Mouse (Mus musculus) hindbrain, embryonic 13.5 days (tissue): ENCODE data around the gene Cpz. TPM values are rescaled to one million over a fixed set of nuclear protein-coding genes. Genes with fewer than 3 reads are reported as not detected.

Source experiments
- ATAC-seq: fragments of 200-750 bp; cut with Nextera tagmentation; 2 replicates; pipeline ENCODE4 v1.8.0; 2017; ENCODE audit warnings: moderate TSS enrichment; ENCODE audit not compliant: low FRiP score
- H3K27ac ChIP-seq: fragments of 300-500 bp; sonication (generic); 2 replicates; pipeline ENCODE4 v1.5.1; 2015; ENCODE audit warnings: inconsistent platforms, mild to moderate bottlenecking, moderate library complexity
- H3K27me3 ChIP-seq: fragments of 300-500 bp; sonication (generic); 2 replicates; pipeline ENCODE4 v1.6.1; 2015; ENCODE audit warnings: mild to moderate bottlenecking, inconsistent platforms
- H3K36me3 ChIP-seq: fragments of 300-500 bp; sonication (generic); 2 replicates; pipeline ENCODE4 v1.6.1; 2015; ENCODE audit warnings: mild to moderate bottlenecking, inconsistent platforms
- H3K4me1 ChIP-seq: fragments of 300-500 bp; sonication (generic); replicated peaks from 2 replicates; pipeline ENCODE4 v1.6.1; 2015; ENCODE audit warnings: inconsistent platforms
- H3K4me2 ChIP-seq: fragments of 300-500 bp; sonication (generic); 2 replicates; pipeline ENCODE4 v1.6.1; 2015; ENCODE audit warnings: inconsistent platforms, mild to moderate bottlenecking, moderate library complexity
- H3K4me3 ChIP-seq: fragments of 300-500 bp; sonication (generic); 2 replicates; pipeline ENCODE4 v1.5.1; 2015; ENCODE audit warnings: mild to moderate bottlenecking, inconsistent platforms
- H3K9ac ChIP-seq: fragments of 300-500 bp; sonication (generic); 2 replicates; pipeline ENCODE4 v1.6.1; 2015; ENCODE audit warnings: mild to moderate bottlenecking, inconsistent platforms
- H3K9me3 ChIP-seq: fragments of 300-500 bp; sonication (generic); 2 replicates; pipeline ENCODE4 v1.6.1; 2016; ENCODE audit warnings: inconsistent platforms
- WGBS: fragments of 180-500 bp; shearing (Covaris S2); methylation state at CpG from one replicate; pipeline ENCODE4 v1.1.7; 2015; 5-methylcytosine and 5-hydroxymethylcytosine counted together
- polyA plus RNA-seq: library from polyadenylated mRNA; unstranded; fragments of >200 nt; fragmentation: Nextera tagmentation; extraction: Ambion mirVana; gene quantifications from 2 replicates; pipeline ENCODE4 v1.2.1, GENCODE M21; 2015

Cpz gene
- 1.1 and 2.3 TPM in 2 replicates for polyA plus RNA-seq

DNA sequence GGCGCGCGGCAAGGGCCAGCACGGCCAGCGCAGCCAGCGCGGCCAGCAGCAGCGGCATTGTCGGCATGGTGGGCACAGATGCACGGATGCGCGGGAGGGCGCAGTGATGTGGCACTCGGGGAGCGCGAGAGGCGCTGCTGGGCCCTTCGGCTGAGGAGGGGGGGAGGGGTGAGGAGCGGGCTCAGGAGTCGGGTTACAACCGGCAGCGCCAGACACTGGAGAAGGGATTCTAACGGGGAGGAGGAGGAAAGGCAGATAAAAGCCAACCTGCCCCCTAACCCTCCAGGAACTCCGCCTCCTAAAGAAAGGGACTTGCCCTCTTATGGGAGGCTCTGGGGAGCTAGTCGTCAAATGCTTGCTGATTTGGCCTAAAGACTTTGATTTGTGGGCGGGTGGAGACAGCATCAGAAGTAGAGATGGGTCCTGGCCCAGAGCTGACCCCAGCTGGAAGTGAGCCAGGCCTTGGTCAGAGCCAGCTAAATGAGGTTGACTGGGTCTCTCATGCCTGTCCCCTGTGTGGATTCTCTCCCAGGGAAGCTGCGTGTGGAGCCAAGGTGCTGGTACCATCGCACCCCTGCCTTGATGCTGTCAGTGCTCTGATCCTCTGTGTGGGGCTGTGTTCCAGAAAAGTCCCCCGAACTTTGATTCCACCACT, at the start of gene Cpz:
TSS of gene Cpz (minus strand) at position 230 of the 655 bp plus-strand sequence.
- peaks cover 57% of the 10 kb centered on the region for H3K27me3 ChIP-seq
- peak; percentile 57 for ATAC-seq
- no peak within 1 kb of the TSS for H3K27ac ChIP-seq
- peak within 1 kb of the TSS; percentile 66 for H3K9ac ChIP-seq
- peaks cover 14% of the 10 kb centered on the region for H3K4me1 ChIP-seq
- 3% methylated on average over 28 of the region's 29 CpGs for WGBS
- peak within 1 kb of the TSS; percentile 57 for H3K4me2 ChIP-seq
- no peaks in the 10 kb centered on the region for H3K9me3 ChIP-seq
- H3K36me3 ChIP-seq = no peaks in the 10 kb centered on the region
- H3K4me3 ChIP-seq = peak within 1 kb of the TSS; percentile 27

DNA sequence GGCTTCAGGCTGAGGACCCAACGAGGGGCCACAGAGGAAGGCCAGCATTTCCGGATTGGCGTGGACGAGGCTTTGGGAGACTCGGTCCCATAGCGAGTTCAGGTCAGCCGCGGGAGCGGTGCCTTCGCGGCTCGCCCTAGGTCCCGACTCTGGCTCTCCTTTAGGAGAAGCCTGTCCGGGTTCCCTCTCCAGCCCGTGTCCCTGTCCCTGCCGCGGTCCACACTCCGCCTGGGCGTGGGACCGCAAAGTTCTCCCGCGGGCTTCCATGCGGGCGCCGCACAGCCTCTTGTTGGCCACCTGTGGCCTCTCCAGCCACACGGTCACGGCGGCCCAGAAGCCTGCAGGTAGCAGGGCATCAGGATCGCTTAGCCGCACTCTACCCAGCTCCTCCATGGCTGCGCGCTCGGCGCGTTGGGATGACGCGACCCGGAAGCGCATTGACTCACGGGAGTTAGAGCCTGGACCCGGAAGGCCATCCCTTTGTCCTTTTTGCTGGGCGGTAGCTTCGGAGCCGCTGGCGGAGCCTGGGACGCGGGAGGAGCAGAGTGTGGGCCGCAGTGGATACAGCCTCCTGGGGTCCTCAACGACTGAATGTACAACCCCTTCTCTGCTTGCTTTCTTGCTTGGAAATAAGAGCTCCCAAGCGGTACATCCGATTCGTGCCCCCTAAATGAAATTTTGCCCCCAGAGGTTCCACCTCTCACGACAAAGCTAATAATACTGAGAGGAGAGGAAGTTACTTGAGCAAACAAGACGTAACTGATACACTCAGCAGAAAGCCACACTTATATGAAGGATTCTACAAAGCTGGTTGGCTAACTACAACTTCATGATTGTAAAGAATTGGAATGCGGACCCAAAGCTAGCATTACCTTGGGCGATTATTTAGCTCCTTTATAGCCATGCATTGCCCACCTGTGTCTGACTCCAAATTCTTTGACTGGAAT, 49.4 kb upstream of the Cpz start, which contains the start of gene Trmt44:
TSS of gene Trmt44 (minus strand) at position 418 of the 947 bp plus-strand sequence.
- peak; percentile 95 for ATAC-seq
- H3K9ac ChIP-seq = peak within 1 kb of the TSS; percentile 87
- WGBS = 4% methylated on average over 56 of the region's 56 CpGs
- peaks cover 12% of the 10 kb centered on the region for H3K4me1 ChIP-seq
- peaks cover 38% of the 10 kb centered on the region for H3K36me3 ChIP-seq
- no peaks in the 10 kb centered on the region for H3K9me3 ChIP-seq
- peak within 1 kb of the TSS; percentile 96 for H3K4me3 ChIP-seq
- H3K27me3 ChIP-seq = peaks cover 15% of the 10 kb centered on the region
- H3K4me2 ChIP-seq = peak within 1 kb of the TSS; percentile 98
- peak within 1 kb of the TSS; percentile 92 for H3K27ac ChIP-seq

GRCm38 (mm10) chr5:35571546-35571945, 46.0 kb upstream of the Cpz start:
- Histone ChIP-seq H3K4me1 (peaks cover 12% of the 10 kb centered on the region), H3K36me3 (peaks cover 71% of the 10 kb centered on the region), H3K27ac (no peak overlapping the region), H3K4me3 (no peak overlapping the region), H3K27me3 (peaks cover 2% of the 10 kb centered on the region; the same call in 1 of the 2 replicates), H3K4me2 (no peak overlapping the region), H3K9ac (no peak overlapping the region), H3K9me3 (no peaks in the 10 kb centered on the region)
- 94% methylated on average over 6 of the region's 6 CpGs for WGBS
- ATAC-seq = no peak

DNA sequence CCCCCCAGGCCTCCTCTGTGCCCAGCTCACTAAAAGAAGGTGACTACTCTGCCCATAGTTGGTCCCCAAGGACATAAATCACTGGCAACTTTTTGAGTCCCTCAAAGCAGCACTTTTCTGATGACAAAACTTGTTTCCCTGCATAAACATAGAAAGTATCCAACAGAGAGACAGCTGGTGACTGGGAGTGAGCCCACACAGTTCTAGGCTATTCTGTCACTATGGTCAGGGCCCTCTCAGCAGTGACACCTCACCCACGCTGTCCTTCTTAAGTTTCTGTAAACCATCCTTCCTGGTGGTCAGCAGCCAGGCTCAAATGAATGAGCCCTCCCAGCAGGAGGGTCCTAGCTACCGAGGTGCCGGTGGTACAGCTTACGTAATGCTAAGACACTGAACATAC, 41.1 kb upstream of the Cpz start:
- Histone ChIP-seq H3K36me3 (peaks cover 99% of the 10 kb centered on the region), H3K9me3 (no peaks in the 10 kb centered on the region), H3K27ac (no peak overlapping the region), H3K4me1 (no peaks in the 10 kb centered on the region), H3K4me2 (no peak overlapping the region), H3K27me3 (no peaks in the 10 kb centered on the region), H3K4me3 (no peak overlapping the region), H3K9ac (no peak overlapping the region)
- WGBS = 93% methylated on average over 4 of the region's 4 CpGs
- no peak for ATAC-seq

GRCm38 (mm10) chr5:35565217-35565616, 39.7 kb upstream of the Cpz start:
- Histone ChIP-seq H3K9ac (no peak overlapping the region), H3K36me3 (peaks cover 99% of the 10 kb centered on the region)

DNA sequence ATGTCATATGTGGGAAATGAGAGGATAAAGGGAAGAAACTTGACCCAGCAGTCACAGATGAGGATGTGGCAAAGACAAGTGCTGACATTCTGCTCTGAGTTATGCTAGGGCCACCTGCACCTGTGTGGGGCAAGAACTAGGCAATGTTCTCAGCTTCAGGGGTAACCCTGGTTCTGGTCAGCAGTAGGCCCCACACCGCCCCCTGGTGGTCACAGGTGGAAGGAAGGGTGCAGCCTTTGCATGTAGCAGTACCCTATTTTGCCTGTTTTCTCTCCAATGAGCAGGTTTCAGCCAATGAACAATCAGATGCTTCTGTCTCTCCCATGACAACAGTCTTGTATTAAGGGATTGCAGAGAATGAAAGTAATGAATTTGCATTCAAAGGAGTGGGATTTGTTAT, 38.0 kb upstream of the Cpz start:
- no peak overlapping the region for H3K27ac ChIP-seq
- H3K27me3 ChIP-seq = no peaks in the 10 kb centered on the region
- H3K36me3 ChIP-seq = peaks cover 100% of the 10 kb centered on the region
- no peak overlapping the region for H3K9ac ChIP-seq
- no peaks in the 10 kb centered on the region for H3K4me1 ChIP-seq
- 0% methylated on average over 1 of the region's 1 CpGs for WGBS
- 0 out of 2 replicates have a peak, but pooled peaks have one; percentile 46 for ATAC-seq
- no peak overlapping the region for H3K4me2 ChIP-seq
- H3K9me3 ChIP-seq = no peaks in the 10 kb centered on the region
- H3K4me3 ChIP-seq = no peak overlapping the region

More at GRCm38 (mm10) chr5:35565217-35565616, 39.7 kb upstream of the Cpz start:
- H3K4me2 ChIP-seq = no peak overlapping the region
- H3K4me3 ChIP-seq = no peak overlapping the region
- ATAC-seq = no peak
- H3K27me3 ChIP-seq = no peaks in the 10 kb centered on the region
- no peak overlapping the region for H3K27ac ChIP-seq
- H3K4me1 ChIP-seq = no peaks in the 10 kb centered on the region
- H3K9me3 ChIP-seq = no peaks in the 10 kb centered on the region
- WGBS = 91% methylated on average over 9 of the region's 9 CpGs

DNA sequence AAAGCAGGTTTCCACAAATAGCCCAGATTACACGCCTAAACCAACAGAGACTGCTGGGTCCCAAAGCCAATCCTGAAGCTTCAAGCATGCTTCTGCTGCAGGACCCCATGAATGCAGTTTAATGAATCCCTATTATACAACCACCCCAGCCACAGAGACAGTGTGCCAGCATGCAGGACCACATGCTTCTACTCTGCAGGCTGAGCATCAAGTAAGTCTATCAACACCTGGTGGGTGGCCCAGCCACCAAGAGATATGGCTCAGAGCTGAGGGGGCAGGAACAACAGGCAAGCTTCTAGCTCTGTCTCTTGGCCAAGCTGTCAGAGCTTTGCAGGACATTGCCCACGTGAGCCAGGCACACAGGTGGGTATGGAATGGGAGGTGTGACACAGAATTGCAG, 37.1 kb upstream of the Cpz start:
- ATAC-seq = no peak
- Histone ChIP-seq H3K9me3 (no peaks in the 10 kb centered on the region), H3K27me3 (no peaks in the 10 kb centered on the region), H3K4me1 (no peaks in the 10 kb centered on the region), H3K9ac (no peak overlapping the region), H3K36me3 (peaks cover 99% of the 10 kb centered on the region), H3K27ac (no peak overlapping the region), H3K4me3 (no peak overlapping the region), H3K4me2 (no peak overlapping the region)
- 97% methylated on average over 2 of the region's 2 CpGs for WGBS

- whole genome bisulfite sequencing = 92% methylated on average over 8 of the region's 8 CpGs
- no peak overlapping the region for H3K4me2 ChIP-seq
- no peaks in the 10 kb centered on the region for H3K4me1 ChIP-seq
- no peak for ATAC-seq
- H3K27ac ChIP-seq = no peak overlapping the region
- no peaks in the 10 kb centered on the region for H3K27me3 ChIP-seq
- no peaks in the 10 kb centered on the region for H3K9me3 ChIP-seq
- H3K9ac ChIP-seq = no peak overlapping the region
- no peak overlapping the region for H3K4me3 ChIP-seq
- H3K36me3 ChIP-seq = peaks cover 94% of the 10 kb centered on the region
Measured at GRCm38 (mm10) chr5:35559447-35559846, 33.9 kb upstream of the Cpz start.

- Histone ChIP-seq H3K4me3 (no peak overlapping the region), H3K36me3 (peaks cover 90% of the 10 kb centered on the region), H3K4me1 (no peaks in the 10 kb centered on the region), H3K27ac (no peak overlapping the region), H3K4me2 (no peak overlapping the region), H3K9ac (no peak overlapping the region), H3K27me3 (no peaks in the 10 kb centered on the region), H3K9me3 (no peaks in the 10 kb centered on the region)
- no peak for ATAC-seq
- 67% methylated on average over 13 of the region's 13 CpGs for WGBS
Measured at GRCm38 (mm10) chr5:35557946-35558621, 32.6 kb upstream of the Cpz start.

DNA sequence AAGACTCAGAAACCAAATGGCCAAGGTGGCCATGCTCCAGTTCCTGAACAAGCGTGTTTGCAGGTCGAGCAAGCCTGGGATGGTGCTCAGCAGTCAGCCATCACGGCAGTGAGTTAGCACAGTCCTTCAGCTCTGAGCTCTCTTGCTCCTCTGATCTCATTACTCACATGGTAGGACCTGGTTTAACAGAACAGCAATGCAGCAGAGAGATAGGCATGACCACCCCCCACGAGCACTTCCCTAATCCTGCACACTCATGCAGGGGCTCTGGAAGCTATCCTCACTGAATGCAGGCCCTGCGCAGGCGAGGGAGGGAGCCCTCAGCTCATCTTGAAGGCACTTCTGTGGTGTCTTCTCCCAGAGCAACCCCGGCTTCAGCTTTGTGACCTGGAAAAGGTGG, 30.9 kb upstream of the Cpz start:
- Histone ChIP-seq H3K9ac (no peak overlapping the region), H3K9me3 (no peaks in the 10 kb centered on the region), H3K4me3 (no peak overlapping the region), H3K36me3 (peaks cover 73% of the 10 kb centered on the region), H3K4me1 (no peaks in the 10 kb centered on the region; the same call in 1 of the 2 replicates), H3K4me2 (no peak overlapping the region), H3K27ac (no peak overlapping the region), H3K27me3 (no peaks in the 10 kb centered on the region)
- WGBS = 89% methylated on average over 7 of the region's 7 CpGs
- no peak for ATAC-seq

DNA sequence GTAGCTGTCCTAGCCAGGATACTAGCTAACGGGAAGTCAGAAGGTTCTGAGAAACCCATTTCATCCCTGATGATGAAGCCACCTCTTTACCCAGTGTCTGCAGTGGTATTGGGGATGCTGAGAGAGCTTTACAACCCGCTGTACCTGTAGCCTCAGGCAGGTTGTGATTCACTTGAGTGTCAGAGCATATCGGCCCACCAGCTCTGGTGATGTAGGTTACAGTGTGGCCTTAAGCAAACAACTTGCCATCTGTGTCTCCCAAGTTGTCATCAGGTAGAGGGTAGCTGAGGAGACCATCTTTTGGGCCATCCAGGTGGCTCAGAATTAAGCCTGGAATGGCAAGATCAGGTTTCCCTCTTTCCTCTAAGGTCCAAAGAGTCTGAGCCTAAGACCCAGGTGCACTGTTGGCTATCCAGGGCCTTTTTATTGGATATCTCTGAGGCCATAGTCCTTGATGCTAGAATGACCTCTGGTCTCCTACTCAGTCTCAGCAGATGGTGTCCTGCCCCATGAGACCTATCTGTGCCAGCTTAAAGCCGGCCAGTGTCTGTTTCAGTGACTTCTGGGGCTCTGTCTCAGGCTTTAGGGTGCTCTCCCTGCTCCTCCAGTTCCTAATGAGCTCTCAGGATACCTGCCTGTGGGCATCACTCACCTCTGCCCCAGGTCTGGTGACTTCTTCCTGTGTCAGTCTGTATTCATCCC, 27.5 kb upstream of the Cpz start:
- no peak overlapping the region for H3K4me2 ChIP-seq
- no peak overlapping the region for H3K9ac ChIP-seq
- H3K9me3 ChIP-seq = no peaks in the 10 kb centered on the region
- WGBS = 80% methylated on average over 4 of the region's 4 CpGs
- H3K27me3 ChIP-seq = no peaks in the 10 kb centered on the region
- no peaks in the 10 kb centered on the region; the same call in 1 of the 2 replicates for H3K4me1 ChIP-seq
- H3K36me3 ChIP-seq = peaks cover 39% of the 10 kb centered on the region
- H3K27ac ChIP-seq = no peak overlapping the region
- H3K4me3 ChIP-seq = no peak overlapping the region
- no peak for ATAC-seq
